20 mouse cellular contexts compared by ENCODE assay signal in the genomic region with DNA sequence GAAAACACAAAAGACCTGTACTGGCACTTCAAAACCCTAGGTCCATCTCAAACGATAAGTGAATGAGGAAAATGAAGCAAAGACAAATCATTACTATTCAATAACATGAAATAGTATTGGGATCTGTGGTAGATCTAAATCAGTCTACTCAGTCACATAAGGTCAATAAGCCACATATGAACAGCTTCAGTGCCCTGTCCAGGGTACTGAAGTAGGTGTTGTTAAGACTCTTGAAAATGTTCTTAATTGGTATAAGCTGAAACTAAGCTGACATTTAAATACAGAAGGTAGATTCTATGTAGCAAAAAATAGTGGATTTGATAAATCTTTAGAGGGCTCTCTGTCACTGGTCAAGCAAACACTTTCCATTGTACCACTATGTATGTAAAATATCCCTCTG.
DNase-seq lines count a peak whose midpoint lies in the region; ATAC-seq and TF ChIP-seq lines count a peak whose summit lies in the region.
"Had no signal": no experiment of that assay in that cellular context is flagged by ENCODE, and none has a peak within 500 bp of the region (broad histone marks: within the 10 kb centered on the region; RNA-seq: fewer than 3 reads in every experiment).

No protein-coding gene starts in this region.

- no peak overlapping the region for H3K9ac ChIP-seq in embryonic facial prominence, embryonic 14.5 days (ENCODE audit: low read depth, low read length)
- H3K9ac ChIP-seq: forebrain, embryonic 13.5 days had no signal

- H3K4me1 ChIP-seq in kidney, adult 2 months (ENCODE audit: control insufficient read depth, insufficient read depth, low read length), result no peaks in the 10 kb centered on the region
- no peaks in the 10 kb centered on the region for H3K4me1 ChIP-seq in embryonic facial prominence, embryonic 14.5 days (ENCODE audit: control insufficient read depth, insufficient read depth, low read length)
- H3K4me1 ChIP-seq: forebrain, embryonic 13.5 days had no signal

- 92% methylated on average over 1 of the region's 1 CpGs for WGBS in kidney, adult 2 months
- WGBS in embryonic facial prominence, embryonic 14.5 days, result 89% methylated on average over 1 of the region's 1 CpGs

- H3K4me3 ChIP-seq in kidney, adult 2 months (ENCODE audit: insufficient read depth, low read depth, low read length), result no peak overlapping the region
- H3K4me3 ChIP-seq in embryonic facial prominence, embryonic 14.5 days (ENCODE audit: low read depth, low read length), result no peak overlapping the region
- H3K4me3 ChIP-seq: erythroblast, embryonic 14.5 days; forebrain, embryonic 13.5 days; heart, adult 2 months had no signal

- H3K36me3 ChIP-seq in kidney, adult 2 months (ENCODE audit: control insufficient read depth, insufficient read depth, low read length), result no peaks in the 10 kb centered on the region
- no peaks in the 10 kb centered on the region for H3K36me3 ChIP-seq in embryonic facial prominence, embryonic 14.5 days (ENCODE audit: control insufficient read depth, insufficient read depth, low read length)

- H3K27ac ChIP-seq in kidney, adult 2 months (ENCODE audit: insufficient read depth, low read depth, low read length), result no peak overlapping the region
- H3K27ac ChIP-seq in embryonic facial prominence, embryonic 14.5 days (replicated peaks; ENCODE audit: low read depth, low read length), result no peak overlapping the region
- H3K27ac ChIP-seq: forebrain, embryonic 13.5 days; heart, adult 2 months; macrophage had no signal

- no peak for TF ChIP-seq POLR2A in kidney, adult 2 months (IDR thresholded peaks at IDR 0.05; ENCODE audit: low read depth, low read length)

- no peaks in the 10 kb centered on the region for H3K9me3 ChIP-seq in embryonic facial prominence, embryonic 14.5 days (ENCODE audit: control insufficient read depth, low read length)
- H3K9me3 ChIP-seq: forebrain, embryonic 13.5 days had no signal

- peak; percentile 3 to 7 for DNase-seq in kidney, postnatal 4 days
- DNase-seq in kidney, adult 2 months, result no peak
- DNase-seq in ES-CJ7 (ENCODE audit: low read depth, low spot score) (peak; percentile 5), ZHBTc4 (ENCODE audit: low read depth, low spot score) (peak; percentile 40)
- DNase-seq in embryonic facial prominence, embryonic 14.5 days (ENCODE audit: low spot score), result peak; percentile 56
- no peak for DNase-seq in testis, postnatal 10 days (ENCODE audit: low spot score)
- DNase-seq in frontal cortex, postnatal 14 days (ENCODE audit: low spot score in 2 of 2), result no peak
- no peak for DNase-seq in heart, adult 11 months
- DNase-seq: adrenal gland, adult 8-10 months; cerebellum, adult 9-11 months; gastrocnemius, postnatal 14 days; heart, adult 2 months; kidney, adult 9 months; lung, adult 18-20 months; right cerebral cortex, postnatal 4 days had no signal

- ATAC-seq in embryonic facial prominence, embryonic 14.5 days (ENCODE audit: low read depth), result no peak
- ATAC-seq: forebrain, embryonic 13.5 days had no signal

- no peak overlapping the region for H3K4me2 ChIP-seq in embryonic facial prominence, embryonic 14.5 days (ENCODE audit: low read depth, low read length)
- H3K4me2 ChIP-seq: forebrain, embryonic 13.5 days; liver, embryonic 11.5 days; midbrain, embryonic 11.5 days had no signal

- H3K27me3 ChIP-seq in kidney, adult 2 months (replicated peaks; ENCODE audit: control insufficient read depth, insufficient read depth, low read length), result no peaks in the 10 kb centered on the region
- H3K27me3 ChIP-seq in embryonic facial prominence, embryonic 14.5 days (replicated peaks; ENCODE audit: control insufficient read depth, insufficient read depth, low read length), result no peaks in the 10 kb centered on the region
- H3K27me3 ChIP-seq: forebrain, embryonic 13.5 days had no signal

- TF ChIP-seq CTCF in kidney, adult 2 months (conservative IDR thresholded peaks at IDR 0.05; ENCODE audit: insufficient read depth, insufficient read length, low read depth, low read length), result no peak

Comparison
In these comparisons a context has a peak if more than half of its experiments do, and no peak if none do; other contexts are left out.
1. DNase-seq: peak in kidney, postnatal 4 days (2 of 2), ES-CJ7 (single experiment), ZHBTc4 (single experiment) and embryonic facial prominence, embryonic 14.5 days (single experiment); none in kidney, adult 2 months (single experiment), testis, postnatal 10 days (single experiment), frontal cortex, postnatal 14 days (0 of 2) and heart, adult 11 months (single experiment).